Mouse (Mus musculus) intestine, postnatal 0 days (tissue): ENCODE results near the gene Cul7. TPM values are rescaled to one million over a fixed set of nuclear protein-coding genes. Genes with fewer than 3 reads are reported as not detected.
A peak's percentile ranks its signal among the peaks of the same experiment; 100 is the strongest.

Experiments
- ATAC-seq: fragments of 200-750 bp; cut with Nextera tagmentation; 2 replicates; pipeline ENCODE4 v1.8.0; 2017; ENCODE audit warnings: mild to moderate bottlenecking, moderate TSS enrichment, moderate library complexity
- H3K27ac ChIP-seq: fragments of 300-500 bp; sonication (generic); 2 replicates; pipeline ENCODE4 v1.5.1; 2014; ENCODE audit warnings: mild to moderate bottlenecking, low read depth, low read length, moderate library complexity
- H3K27me3 ChIP-seq: fragments of 300-500 bp; sonication (generic); replicated peaks from 2 replicates; pipeline ENCODE4 v1.6.1; 2014; ENCODE audit warnings: low read length, mixed read lengths; ENCODE audit not compliant: control insufficient read depth, insufficient read depth
- H3K36me3 ChIP-seq: fragments of 300-500 bp; sonication (generic); 2 replicates; pipeline ENCODE4 v1.6.1; 2014; ENCODE audit warnings: mild to moderate bottlenecking, moderate library complexity; ENCODE audit not compliant: control insufficient read depth, insufficient read depth
- H3K4me1 ChIP-seq: fragments of 300-500 bp; sonication (generic); replicated peaks from 2 replicates; pipeline ENCODE4 v1.6.1; 2014; ENCODE audit warnings: antibody characterized with exemption, low read length, mixed read lengths; ENCODE audit not compliant: control insufficient read depth, insufficient read depth
- H3K4me2 ChIP-seq: fragments of 300-500 bp; sonication (generic); replicated peaks from 2 replicates; pipeline ENCODE4 v1.6.1; 2014; ENCODE audit warnings: low read depth, mild to moderate bottlenecking, moderate library complexity
- H3K4me3 ChIP-seq: fragments of 300-500 bp; sonication (generic); 2 replicates; pipeline ENCODE4 v1.5.1; 2014; ENCODE audit warnings: low read depth, low read length
- H3K9ac ChIP-seq: fragments of 300-500 bp; sonication (generic); 2 replicates; pipeline ENCODE4 v1.6.1; 2014; ENCODE audit warnings: mild to moderate bottlenecking, low read depth, low read length
- H3K9me3 ChIP-seq: fragments of 300-500 bp; sonication (generic); 2 replicates; pipeline ENCODE4 v1.6.1; 2016; ENCODE audit warnings: mixed run types; ENCODE audit not compliant: control insufficient read depth
- CTCF ChIP-seq: sonication (generic); IDR thresholded peaks from 2 replicates; pipeline ENCODE4 v1.5.1; 2016; ENCODE audit warnings: low read depth, mild to moderate bottlenecking, control low read depth, antibody characterized with exemption, moderate library complexity
- WGBS: fragments of 180-500 bp; shearing (Covaris S2); extraction: QIAGEN DNeasy Blood & Tissue Kit; methylation state at CpG from one replicate; pipeline ENCODE4 v1.1.7; 2014; 5-methylcytosine and 5-hydroxymethylcytosine counted together
- polyA plus RNA-seq: library from polyadenylated mRNA; unstranded; fragments of >200 nt; fragmentation: Nextera tagmentation; extraction: Ambion mirVana; gene quantifications from 2 replicates; pipeline ENCODE4 v1.2.1, GENCODE M21; 2015

Gene Cul7
- polyA plus RNA-seq, 1 experiment from 2014 or later, result 18.0 TPM

DNA sequence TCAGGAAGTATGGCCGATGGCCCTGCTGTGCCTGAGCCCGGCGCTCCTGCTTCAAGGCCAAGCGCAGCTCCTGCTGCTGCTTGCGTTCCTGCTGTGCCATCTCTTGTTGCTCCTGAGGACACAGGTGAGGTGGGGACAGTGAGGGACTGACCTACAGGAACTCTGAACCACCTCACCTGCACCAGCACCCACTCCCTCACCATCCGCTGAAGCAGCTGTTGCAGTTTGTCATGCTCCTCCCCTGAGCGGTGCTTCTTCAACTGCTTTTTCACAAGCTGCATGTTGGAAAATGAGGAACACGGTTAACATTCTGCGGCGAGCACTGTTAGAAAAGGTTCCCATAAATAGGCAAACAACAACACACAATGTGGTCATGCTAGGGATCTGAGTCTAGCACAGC is 19.8 kb downstream of the Cul7 start:
- Histone ChIP-seq H3K27ac (no peak overlapping the region), H3K9me3 (no peaks in the 10 kb centered on the region), H3K4me3 (no peak overlapping the region), H3K4me1 (0 out of 2 replicates have a peak, but pooled peaks cover 3% of the 10 kb centered on the region), H3K36me3 (peaks cover 34% of the 10 kb centered on the region), H3K9ac (no peak overlapping the region), H3K27me3 (no peaks in the 10 kb centered on the region), H3K4me2 (no peak overlapping the region)
- TF ChIP-seq CTCF, result no peak
- 96% methylated on average over 10 of the region's 10 CpGs for WGBS
- no peak for ATAC-seq

DNA sequence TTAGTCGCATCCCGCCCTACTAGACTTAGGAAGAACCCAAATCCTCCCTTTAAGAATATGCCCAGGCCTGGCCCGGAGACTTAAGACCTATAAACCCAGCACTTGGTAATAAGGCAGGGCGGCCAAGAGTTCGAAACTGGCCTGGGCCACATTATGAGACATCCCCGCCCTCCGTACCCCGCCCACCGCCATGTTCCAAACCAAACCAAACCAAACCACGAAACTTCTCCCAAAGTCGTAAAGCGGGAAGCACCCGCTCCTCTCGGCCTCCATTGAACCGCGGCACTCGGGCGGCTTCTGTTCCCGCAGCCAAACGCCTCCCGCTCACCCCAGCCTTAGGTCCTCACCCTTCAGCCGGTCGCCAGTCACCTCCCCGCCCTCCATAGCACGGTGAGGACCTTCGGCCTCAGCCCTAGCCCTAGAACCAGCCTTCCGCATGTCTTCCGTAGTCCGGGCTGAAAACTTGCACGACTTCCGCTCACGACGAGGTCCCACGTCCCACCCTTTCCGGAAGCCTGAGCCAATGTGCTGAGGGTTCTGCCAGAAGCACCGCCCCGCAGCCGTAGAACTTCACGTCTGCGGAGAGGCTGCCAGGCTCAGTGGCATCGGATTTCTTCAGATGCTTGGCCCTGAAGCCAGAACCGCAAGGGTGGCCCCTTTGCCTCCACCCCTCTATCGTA is 23.9 kb downstream of the Cul7 start, which contains the start of gene Rrp36:
Gene Rrp36, minus strand, starts transcription at position 503 of the 680 bp plus-strand sequence.
- peak within 1 kb of the TSS; percentile 52 for H3K9ac ChIP-seq
- peak within 1 kb of the TSS; percentile 67 for H3K4me2 ChIP-seq
- H3K27me3 ChIP-seq, result no peaks in the 10 kb centered on the region
- TF ChIP-seq CTCF, result no peak
- peaks cover 41% of the 10 kb centered on the region for H3K36me3 ChIP-seq
- WGBS, result under 1% methylated on average over 43 of the region's 43 CpGs
- no peaks in the 10 kb centered on the region for H3K9me3 ChIP-seq
- ATAC-seq, result peak; percentile 91
- peak within 1 kb of the TSS; percentile 79 for H3K27ac ChIP-seq
- peak within 1 kb of the TSS; percentile 52 for H3K4me3 ChIP-seq
- H3K4me1 ChIP-seq, result 0 out of 2 replicates have a peak, but pooled peaks cover 3% of the 10 kb centered on the region

GRCm38 (mm10) chr17:46674530-46675283 is 24.6 kb downstream of the Cul7 start:
- H3K36me3 ChIP-seq, result peaks cover 35% of the 10 kb centered on the region
- H3K9ac ChIP-seq, result peak overlapping the region; percentile 52
- peak overlapping the region; percentile 79 for H3K27ac ChIP-seq
- 0 out of 2 replicates have a peak, but pooled peaks cover 3% of the 10 kb centered on the region for H3K4me1 ChIP-seq
- peak overlapping the region; percentile 67 for H3K4me2 ChIP-seq
- ATAC-seq, result peak; percentile 47
- H3K4me3 ChIP-seq, result peak overlapping the region; percentile 52
- no peak for TF ChIP-seq CTCF
- H3K27me3 ChIP-seq, result no peaks in the 10 kb centered on the region
- 23% methylated on average over 15 of the region's 15 CpGs for WGBS
- no peaks in the 10 kb centered on the region for H3K9me3 ChIP-seq

- no peak for TF ChIP-seq CTCF
- Histone ChIP-seq H3K4me2 (peak within 1 kb of the TSS; percentile 89), H3K4me3 (peak within 1 kb of the TSS; percentile 87), H3K27me3 (no peaks in the 10 kb centered on the region), H3K9me3 (no peaks in the 10 kb centered on the region), H3K4me1 (peaks cover 6% of the 10 kb centered on the region; the same call in 1 of the 2 replicates), H3K9ac (no peak within 1 kb of the TSS; the same call in 1 of the 2 replicates), H3K36me3 (peaks cover 33% of the 10 kb centered on the region), H3K27ac (peak within 1 kb of the TSS; percentile 87; the same call in 1 of the 2 replicates)
- WGBS, result 82% methylated on average over 8 of the region's 9 CpGs
- no peak for ATAC-seq
Observed at GRCm38 (mm10) chr17:46678416-46678815, 28.3 kb downstream of the Cul7 start, which contains the start of gene Mea1. TSS of gene Mea1 (plus strand) at chr17:46678793.

DNA sequence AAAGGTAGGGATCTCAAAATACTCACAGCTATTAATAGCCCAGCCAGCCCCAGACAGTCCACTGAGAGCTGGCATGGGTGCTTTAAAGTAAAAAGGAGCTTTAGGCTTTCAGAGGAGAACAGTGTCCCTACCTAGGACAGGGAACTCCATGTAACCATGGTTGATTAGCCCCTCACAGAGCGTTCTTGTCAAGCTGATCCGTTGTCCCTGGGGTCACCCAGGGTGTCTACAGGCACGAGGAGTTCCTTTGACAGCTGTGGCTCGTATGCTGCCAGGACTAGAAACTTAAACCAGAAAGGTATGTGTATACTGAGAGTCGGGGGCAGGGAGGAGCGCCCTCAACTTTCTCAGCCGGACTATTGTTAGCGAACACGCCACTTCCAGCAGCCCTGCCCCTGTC is 28.8 kb downstream of the Cul7 start:
- Histone ChIP-seq H3K27me3 (no peaks in the 10 kb centered on the region), H3K4me3 (no peak overlapping the region), H3K4me1 (peaks cover 6% of the 10 kb centered on the region; the same call in 1 of the 2 replicates), H3K9me3 (no peaks in the 10 kb centered on the region), H3K4me2 (peak overlapping the region; percentile 89), H3K36me3 (peaks cover 38% of the 10 kb centered on the region), H3K27ac (no peak overlapping the region), H3K9ac (no peak overlapping the region; the same call in 1 of the 2 replicates)
- WGBS, result 48% methylated on average over 9 of the region's 9 CpGs
- ATAC-seq, result no peak
- TF ChIP-seq CTCF, result no peak
